Mouse (Mus musculus) erythroblast, embryonic 14.5 days (primary cell): ENCODE measurements around the gene Zdhhc13.

ENCODE experiments used
- GATA1 ChIP-seq: IDR thresholded peaks from 2 replicates; pipeline ENCODE4 v1.6.1; 2012; ENCODE audit warnings: low read length, inconsistent platforms, mixed read lengths
- TAL1 ChIP-seq: IDR thresholded peaks from 3 replicates; pipeline ENCODE4 v1.6.1; 2012; ENCODE audit warnings: low read length, inconsistent platforms, mixed read lengths

DNA sequence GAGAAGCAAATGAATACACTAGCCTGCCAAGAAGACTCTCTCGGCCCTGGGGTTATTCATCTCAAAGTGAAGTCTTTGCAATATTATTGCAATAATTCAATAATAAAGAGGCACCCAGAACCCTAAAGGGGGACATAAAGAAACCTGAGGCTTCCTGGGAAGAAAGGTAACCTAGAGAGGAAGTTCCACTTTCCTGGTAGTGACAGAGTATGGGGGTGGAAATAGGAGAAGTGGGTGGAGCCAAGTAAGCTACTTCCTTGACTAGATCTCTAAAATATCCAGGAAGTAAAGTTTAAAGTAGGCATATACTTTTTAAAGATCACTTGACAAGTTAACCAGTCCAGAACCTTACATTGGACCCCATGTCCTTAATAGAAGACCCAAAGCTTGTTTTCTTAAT lies 13.4 kb upstream of the Zdhhc13 start:
- TF ChIP-seq GATA1 (no peak), TAL1 (no peak)
